In the genomic region with DNA sequence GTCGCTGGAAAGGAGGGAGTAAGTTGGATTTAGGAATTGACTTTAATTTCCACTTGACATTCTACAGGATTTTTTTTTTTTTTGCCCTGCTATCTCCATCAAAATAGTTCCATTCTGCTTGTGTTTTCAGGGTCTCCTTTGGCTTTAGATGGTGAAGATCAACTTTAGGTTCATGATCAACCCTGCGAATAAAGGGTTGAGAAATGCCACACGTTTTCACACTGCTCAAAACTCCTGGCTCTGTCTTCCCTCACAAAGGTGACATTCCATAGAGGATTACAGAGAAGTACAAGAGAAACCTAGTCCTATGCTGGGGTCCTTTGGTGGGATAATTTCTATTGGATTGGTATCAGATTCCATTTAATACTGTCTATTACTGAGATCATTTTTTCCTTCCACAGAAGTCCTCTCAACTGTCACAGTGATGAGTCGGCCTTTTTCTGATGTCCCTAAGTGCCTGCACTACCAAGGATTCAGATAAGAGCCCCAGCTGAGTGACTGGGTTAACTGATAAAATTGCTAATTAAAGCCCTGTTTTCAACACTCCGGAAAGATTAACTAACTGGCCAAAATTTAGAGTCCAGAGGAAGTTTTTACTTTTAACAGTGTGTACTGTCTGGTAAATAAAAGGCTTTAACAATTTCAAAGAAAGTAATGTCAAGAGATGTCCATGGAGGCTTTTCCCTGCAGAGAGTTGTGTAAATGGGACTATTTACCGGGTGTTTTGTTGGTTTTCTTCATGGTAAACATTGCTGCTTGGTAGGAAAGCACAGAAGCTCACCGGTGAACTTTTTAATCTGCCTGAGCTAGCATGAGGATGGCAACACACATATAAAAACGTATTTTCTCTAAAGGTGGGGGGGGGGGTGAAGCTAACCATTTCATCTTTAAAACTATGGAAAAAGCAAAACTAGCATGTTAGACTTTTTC, we compare ENCODE assay signal across 17 mouse cellular contexts.
DNase-seq lines count a peak whose midpoint lies in the region; ATAC-seq and TF ChIP-seq lines count a peak whose summit lies in the region.
"Had no signal": no experiment of that assay in that cellular context is flagged by ENCODE, and none has a peak within 500 bp of the region (broad histone marks: within the 10 kb centered on the region; RNA-seq: fewer than 3 reads in every experiment).

No protein-coding gene starts in this region.

- WGBS in lung, embryonic 14.5 days, result 25% methylated on average over 8 of the region's 8 CpGs

- no peak overlapping the region for H3K9ac ChIP-seq in lung, embryonic 14.5 days
- H3K9ac ChIP-seq: embryonic facial prominence, embryonic 13.5 days; forebrain, embryonic 13.5 days had no signal

- H3K27me3 ChIP-seq in lung, embryonic 14.5 days (ENCODE audit: insufficient read depth, low read length), result no peaks in the 10 kb centered on the region
- H3K27me3 ChIP-seq: embryonic facial prominence, embryonic 13.5 days; forebrain, embryonic 13.5 days had no signal

- no peak for TF ChIP-seq CTCF in lung, embryonic 14.5 days (IDR thresholded peaks at IDR 0.05; ENCODE audit: low read depth)

- H3K36me3 ChIP-seq in lung, embryonic 14.5 days (ENCODE audit: insufficient read depth), result no peaks in the 10 kb centered on the region
- H3K36me3 ChIP-seq: embryonic facial prominence, embryonic 13.5 days had no signal

- 0 out of 2 replicates have a peak, but pooled peaks have one; percentile 18 for ATAC-seq in lung, embryonic 14.5 days (ENCODE audit: insufficient read depth)
- ATAC-seq in megakaryocyte-erythroid progenitor cell, adult 5-6 weeks (replicated peaks; ENCODE audit: low FRiP score, low TSS enrichment, poor library complexity, severe bottlenecking), result peak; percentile 98
- ATAC-seq: forebrain, embryonic 13.5 days; inflammation-experienced regulatory T-cells, adult 6 months had no signal

- H3K4me2 ChIP-seq in lung, embryonic 14.5 days, result no peak overlapping the region
- H3K4me2 ChIP-seq: embryonic facial prominence, embryonic 13.5 days; forebrain, embryonic 13.5 days; midbrain, embryonic 11.5 days had no signal

- H3K27ac ChIP-seq in lung, embryonic 14.5 days (ENCODE audit: low read depth), result no peak overlapping the region
- H3K27ac ChIP-seq: embryonic facial prominence, embryonic 13.5 days; forebrain, embryonic 13.5 days had no signal

- H3K4me3 ChIP-seq in lung, embryonic 14.5 days (ENCODE audit: low read depth, low read length), result no peak overlapping the region
- H3K4me3 ChIP-seq: embryonic facial prominence, embryonic 13.5 days; forebrain, embryonic 13.5 days had no signal

- H3K9me3 ChIP-seq in lung, embryonic 14.5 days (ENCODE audit: low read depth, low read length), result no peaks in the 10 kb centered on the region
- H3K9me3 ChIP-seq: embryonic facial prominence, embryonic 13.5 days; forebrain, embryonic 13.5 days had no signal

- peak; percentile 11 for DNase-seq in lung, embryonic 14.5 days
- DNase-seq in lung, postnatal 14 days, result no peak
- DNase-seq in c-Kit-positive CD71-negative TER-119-negative erythroid progenitor cells, embryonic 14.5 days (ENCODE audit: low read depth), result peak; percentile 24
- DNase-seq in liver, result peak; percentile 68
- DNase-seq in left cerebral cortex, adult 9 months (ENCODE audit: low spot score in 2 of 2), result no peak
- no peak for DNase-seq in gastrocnemius, adult 8-10 months (ENCODE audit: low spot score in 2 of 2)
- DNase-seq: cerebellum, postnatal 36 days; heart, adult 18-20 months; heart, postnatal 4 days; kidney, postnatal 14 days; left cerebral cortex, postnatal 4 days; thymus, postnatal 14 days had no signal

- H3K4me1 ChIP-seq in lung, embryonic 14.5 days (ENCODE audit: insufficient read depth), result no peaks in the 10 kb centered on the region
- H3K4me1 ChIP-seq: embryonic facial prominence, embryonic 13.5 days; forebrain, embryonic 13.5 days had no signal

Comparison
In these comparisons a context has a peak if more than half of its experiments do, and no peak if none do; other contexts are left out.
1. DNase-seq: peak in lung, embryonic 14.5 days (single experiment), c-Kit-positive CD71-negative TER-119-negative erythroid progenitor cells, embryonic 14.5 days (single experiment) and liver (single experiment); none in lung, postnatal 14 days (single experiment), left cerebral cortex, adult 9 months (0 of 2) and gastrocnemius, adult 8-10 months (0 of 2).